Mouse (Mus musculus): ENCODE measurements at regions not wholly inside any gene's neighbourhood (a gene's known extent, or its start where the extent isn't known, plus 50 kb on each side); places are given as distances from the start of the nearest gene placed in this dataset.

GRCm38 (mm10) chr6:126371489-126371888, 163.7 kb downstream of the Kcna5 start:
- no peak for TF ChIP-seq POLR2A (IDR thresholded peaks at IDR 0.05; ENCODE audit: insufficient read depth, low read depth, low read length)
- no peak for TF ChIP-seq CTCF (IDR thresholded peaks at IDR 0.05; ENCODE audit: insufficient read depth, low read depth, low read length)

All from olfactory bulb, adult 2 months (tissue).